Mouse (Mus musculus): ENCODE results near the gene Ola1. TPM values are rescaled to one million over a fixed set of nuclear protein-coding genes. Genes with fewer than 3 reads are reported as not detected.

Gene Ola1
- polyA plus RNA-seq, 1 experiment from 2014 or later = 92.0 TPM

- H3K4me2 ChIP-seq (ENCODE audit: low read length) = peak overlapping the region; percentile 77
- 7% methylated on average over 16 of the region's 16 CpGs for WGBS
- peaks cover 16% of the 10 kb centered on the region for H3K4me1 ChIP-seq (replicated peaks; ENCODE audit: control insufficient read depth, insufficient read depth, low read length)
- ATAC-seq (replicated peaks; ENCODE audit: low FRiP score, low TSS enrichment, low read depth) (no peak), DNase-seq (ENCODE audit: low spot score) (peak; percentile 53)
- H3K36me3 ChIP-seq (ENCODE audit: control insufficient read depth, insufficient read depth, low read length) = no peaks in the 10 kb centered on the region
- peak overlapping the region; percentile 34 for H3K4me3 ChIP-seq (ENCODE audit: low read depth, low read length)
- no peak overlapping the region for H3K27ac ChIP-seq (ENCODE audit: low read depth)
- H3K9ac ChIP-seq (ENCODE audit: low read length) = peak overlapping the region; percentile 22; the same call in 1 of the 2 replicates
- peaks cover 64% of the 10 kb centered on the region for H3K27me3 ChIP-seq (replicated peaks; ENCODE audit: control insufficient read depth, insufficient read depth, low read length)
- 0 out of 2 replicates have a peak, but pooled peaks cover 3% of the 10 kb centered on the region for H3K9me3 ChIP-seq (ENCODE audit: control insufficient read depth, low read length)
Measured at GRCm38 (mm10) chr2:73263172-73263765, 44.5 kb upstream of the Ola1 start.

GRCm38 (mm10) chr2:73248701-73249100 is 30.0 kb upstream of the Ola1 start:
- H3K4me1 ChIP-seq (replicated peaks; ENCODE audit: control insufficient read depth, insufficient read depth, low read length) = no peaks in the 10 kb centered on the region
- WGBS = 78% methylated on average over 4 of the region's 4 CpGs
- no peaks in the 10 kb centered on the region for H3K9me3 ChIP-seq (ENCODE audit: control insufficient read depth, low read length)
- no peak overlapping the region for H3K4me3 ChIP-seq (ENCODE audit: low read depth, low read length)
- ATAC-seq (replicated peaks; ENCODE audit: low FRiP score, low TSS enrichment, low read depth) (no peak), DNase-seq (ENCODE audit: low spot score) (no peak)
- H3K9ac ChIP-seq (ENCODE audit: low read length) = no peak overlapping the region
- no peak overlapping the region for H3K4me2 ChIP-seq (ENCODE audit: low read length)
- H3K36me3 ChIP-seq (ENCODE audit: control insufficient read depth, insufficient read depth, low read length) = no peaks in the 10 kb centered on the region
- H3K27ac ChIP-seq (ENCODE audit: low read depth) = no peak overlapping the region
- no peaks in the 10 kb centered on the region for H3K27me3 ChIP-seq (replicated peaks; ENCODE audit: control insufficient read depth, insufficient read depth, low read length)

- Histone ChIP-seq H3K4me2 (ENCODE audit: low read length) (no peak overlapping the region), H3K9me3 (ENCODE audit: control insufficient read depth, low read length) (no peaks in the 10 kb centered on the region), H3K4me1 (replicated peaks; ENCODE audit: control insufficient read depth, insufficient read depth, low read length) (no peaks in the 10 kb centered on the region), H3K9ac (ENCODE audit: low read length) (no peak overlapping the region), H3K27me3 (replicated peaks; ENCODE audit: control insufficient read depth, insufficient read depth, low read length) (no peaks in the 10 kb centered on the region), H3K36me3 (ENCODE audit: control insufficient read depth, insufficient read depth, low read length) (no peaks in the 10 kb centered on the region), H3K27ac (ENCODE audit: low read depth) (no peak overlapping the region), H3K4me3 (ENCODE audit: low read depth, low read length) (no peak overlapping the region)
- WGBS = 86% methylated on average over 4 of the region's 4 CpGs
- ATAC-seq (replicated peaks; ENCODE audit: low FRiP score, low TSS enrichment, low read depth) (no peak), DNase-seq (ENCODE audit: low spot score) (no peak)
Measured at GRCm38 (mm10) chr2:73241299-73241698, 22.6 kb upstream of the Ola1 start.

- DNase-seq (ENCODE audit: low spot score) (no peak), ATAC-seq (replicated peaks; ENCODE audit: low FRiP score, low TSS enrichment, low read depth) (no peak)
- Histone ChIP-seq H3K27ac (ENCODE audit: low read depth) (no peak overlapping the region), H3K4me1 (replicated peaks; ENCODE audit: control insufficient read depth, insufficient read depth, low read length) (no peaks in the 10 kb centered on the region), H3K9me3 (ENCODE audit: control insufficient read depth, low read length) (no peaks in the 10 kb centered on the region), H3K36me3 (ENCODE audit: control insufficient read depth, insufficient read depth, low read length) (no peaks in the 10 kb centered on the region), H3K4me2 (ENCODE audit: low read length) (no peak overlapping the region), H3K4me3 (ENCODE audit: low read depth, low read length) (no peak overlapping the region), H3K27me3 (replicated peaks; ENCODE audit: control insufficient read depth, insufficient read depth, low read length) (no peaks in the 10 kb centered on the region), H3K9ac (ENCODE audit: low read length) (no peak overlapping the region)
- 57% methylated on average over 3 of the region's 3 CpGs for WGBS
Measured at GRCm38 (mm10) chr2:73231081-73231480, 12.4 kb upstream of the Ola1 start.

- H3K4me2 ChIP-seq (ENCODE audit: low read length) = peak overlapping the region; percentile 89
- WGBS = under 1% methylated on average over 62 of the region's 68 CpGs
- peak overlapping the region; percentile 72 for H3K9ac ChIP-seq (ENCODE audit: low read length)
- ATAC-seq (replicated peaks; ENCODE audit: low FRiP score, low TSS enrichment, low read depth) (peak; percentile 97), DNase-seq (ENCODE audit: low spot score) (peak; percentile 88)
- peak overlapping the region; percentile 95 for H3K4me3 ChIP-seq (ENCODE audit: low read depth, low read length)
- H3K4me1 ChIP-seq (replicated peaks; ENCODE audit: control insufficient read depth, insufficient read depth, low read length) = peaks cover 7% of the 10 kb centered on the region; the same call in 1 of the 2 replicates
- peaks cover 13% of the 10 kb centered on the region; the same call in 1 of the 2 replicates for H3K36me3 ChIP-seq (ENCODE audit: control insufficient read depth, insufficient read depth, low read length)
- no peaks in the 10 kb centered on the region for H3K9me3 ChIP-seq (ENCODE audit: control insufficient read depth, low read length)
- no peaks in the 10 kb centered on the region for H3K27me3 ChIP-seq (replicated peaks; ENCODE audit: control insufficient read depth, insufficient read depth, low read length)
- H3K27ac ChIP-seq (ENCODE audit: low read depth) = peak overlapping the region; percentile 16; the same call in 1 of the 2 replicates
Measured at GRCm38 (mm10) chr2:73213871-73214659, 4.7 kb downstream of the Ola1 start.

GRCm38 (mm10) chr2:73213539-73213870 is 5.2 kb downstream of the Ola1 start:
- Histone ChIP-seq H3K36me3 (ENCODE audit: control insufficient read depth, insufficient read depth, low read length) (peaks cover 13% of the 10 kb centered on the region; the same call in 1 of the 2 replicates), H3K9ac (ENCODE audit: low read length) (peak overlapping the region; percentile 72), H3K27me3 (replicated peaks; ENCODE audit: control insufficient read depth, insufficient read depth, low read length) (no peaks in the 10 kb centered on the region), H3K27ac (ENCODE audit: low read depth) (0 out of 2 replicates have a peak overlapping the region, but pooled peaks have one; percentile 16), H3K9me3 (ENCODE audit: control insufficient read depth, low read length) (no peaks in the 10 kb centered on the region), H3K4me1 (replicated peaks; ENCODE audit: control insufficient read depth, insufficient read depth, low read length) (peaks cover 7% of the 10 kb centered on the region; the same call in 1 of the 2 replicates), H3K4me3 (ENCODE audit: low read depth, low read length) (peak overlapping the region; percentile 95), H3K4me2 (ENCODE audit: low read length) (peak overlapping the region; percentile 89)
- WGBS = 21% methylated on average over 7 of the region's 7 CpGs
- no peak for DNase-seq (ENCODE audit: low spot score)
- ATAC-seq (replicated peaks; ENCODE audit: low FRiP score, low TSS enrichment, low read depth) = no peak

- 77% methylated on average over 6 of the region's 6 CpGs for WGBS
- Histone ChIP-seq H3K9ac (ENCODE audit: low read length) (no peak overlapping the region), H3K27me3 (replicated peaks; ENCODE audit: control insufficient read depth, insufficient read depth, low read length) (no peaks in the 10 kb centered on the region), H3K4me3 (ENCODE audit: low read depth, low read length) (no peak overlapping the region), H3K27ac (ENCODE audit: low read depth) (no peak overlapping the region), H3K4me2 (ENCODE audit: low read length) (no peak overlapping the region), H3K4me1 (replicated peaks; ENCODE audit: control insufficient read depth, insufficient read depth, low read length) (no peaks in the 10 kb centered on the region), H3K9me3 (ENCODE audit: control insufficient read depth, low read length) (no peaks in the 10 kb centered on the region), H3K36me3 (ENCODE audit: control insufficient read depth, insufficient read depth, low read length) (0 out of 2 replicates have a peak, but pooled peaks cover 12% of the 10 kb centered on the region)
- ATAC-seq (replicated peaks; ENCODE audit: low FRiP score, low TSS enrichment, low read depth) (no peak), DNase-seq (ENCODE audit: low spot score) (no peak)
Measured at GRCm38 (mm10) chr2:73204328-73204727, 14.4 kb downstream of the Ola1 start.

GRCm38 (mm10) chr2:73188488-73188887 is 30.2 kb downstream of the Ola1 start:
- no peak for ATAC-seq (replicated peaks; ENCODE audit: low FRiP score, low TSS enrichment, low read depth)
- Histone ChIP-seq H3K4me3 (ENCODE audit: low read depth, low read length) (no peak overlapping the region), H3K36me3 (ENCODE audit: control insufficient read depth, insufficient read depth, low read length) (no peaks in the 10 kb centered on the region), H3K4me2 (ENCODE audit: low read length) (no peak overlapping the region), H3K27me3 (replicated peaks; ENCODE audit: control insufficient read depth, insufficient read depth, low read length) (no peaks in the 10 kb centered on the region), H3K9me3 (ENCODE audit: control insufficient read depth, low read length) (no peaks in the 10 kb centered on the region), H3K27ac (ENCODE audit: low read depth) (no peak overlapping the region), H3K4me1 (replicated peaks; ENCODE audit: control insufficient read depth, insufficient read depth, low read length) (no peaks in the 10 kb centered on the region), H3K9ac (ENCODE audit: low read length) (no peak overlapping the region)
- no peak for DNase-seq (ENCODE audit: low spot score)
- WGBS = 94% methylated on average over 2 of the region's 2 CpGs
